Mouse (Mus musculus): Measurements from ENCODE around the gene Psma3. TPM values are rescaled to one million over a fixed set of nuclear protein-coding genes. Genes with fewer than 3 reads are reported as not detected.

Psma3 gene
- total RNA-seq (2014; rRNA removed): 207 and 225 TPM in 2 replicates
- polyA plus RNA-seq (2015; fragmentation: Nextera tagmentation; extraction: Ambion mirVana): 605 and 698 TPM in 2 replicates

GRCm38 (mm10) chr12:70974441-70975266, at the start of gene Psma3:
Gene Psma3 (plus strand): TSS chr12:70974621.
- WGBS: under 1% methylated on average over 71 of the region's 71 CpGs
- peak; percentile 97 for DNase-seq
- Histone ChIP-seq H3K27me3 (ENCODE audit: insufficient read depth, low read length) (no peaks in the 10 kb centered on the region), H3K9me3 (ENCODE audit: low read length) (no peaks in the 10 kb centered on the region), H3K4me3 (ENCODE audit: low read depth, low read length) (peak within 1 kb of the TSS; percentile 99), H3K4me2 (ENCODE audit: low read depth) (peak within 1 kb of the TSS; percentile 69), H3K4me1 (ENCODE audit: insufficient read depth) (peaks cover 6% of the 10 kb centered on the region; the same call in 1 of the 2 replicates), H3K27ac (ENCODE audit: low read depth, low read length) (peak within 1 kb of the TSS; percentile 97), H3K9ac (peak within 1 kb of the TSS; percentile 99), H3K36me3 (ENCODE audit: insufficient read depth) (peaks cover 10% of the 10 kb centered on the region)
- peak; percentile 37 for TF ChIP-seq CTCF (IDR thresholded peaks at IDR 0.05; ENCODE audit: low read depth)
- peak; percentile 99 for ATAC-seq

GRCm38 (mm10) chr12:70929781-70930180, 44.6 kb upstream of the Psma3 start:
- Histone ChIP-seq H3K4me1 (ENCODE audit: insufficient read depth) (no peaks in the 10 kb centered on the region), H3K9me3 (ENCODE audit: low read length) (no peaks in the 10 kb centered on the region), H3K9ac (no peak overlapping the region), H3K27ac (ENCODE audit: low read depth, low read length) (no peak overlapping the region), H3K36me3 (ENCODE audit: insufficient read depth) (no peaks in the 10 kb centered on the region), H3K4me3 (ENCODE audit: low read depth, low read length) (no peak overlapping the region), H3K27me3 (ENCODE audit: insufficient read depth, low read length) (no peaks in the 10 kb centered on the region), H3K4me2 (ENCODE audit: low read depth) (no peak overlapping the region)
- no peak for TF ChIP-seq CTCF (IDR thresholded peaks at IDR 0.05; ENCODE audit: low read depth)
- DNase-seq (no peak), ATAC-seq (no peak)
- WGBS: 85% methylated on average over 4 of the region's 4 CpGs

- DNase-seq (no peak), ATAC-seq (peak; percentile 28)
- no peak for TF ChIP-seq CTCF (IDR thresholded peaks at IDR 0.05; ENCODE audit: low read depth)
Measured at GRCm38 (mm10) chr12:70937150-70937549, 37.3 kb upstream of the Psma3 start.

GRCm38 (mm10) chr12:70937571-70938384, 36.6 kb upstream of the Psma3 start, which contains the start of gene Actr10:
Gene Actr10 (plus strand): TSS chr12:70937857.
- Histone ChIP-seq H3K9ac (peak within 1 kb of the TSS; percentile 93), H3K36me3 (ENCODE audit: insufficient read depth) (peaks cover 5% of the 10 kb centered on the region), H3K4me1 (ENCODE audit: insufficient read depth) (no peaks in the 10 kb centered on the region), H3K27ac (ENCODE audit: low read depth, low read length) (peak within 1 kb of the TSS; percentile 88), H3K27me3 (ENCODE audit: insufficient read depth, low read length) (no peaks in the 10 kb centered on the region), H3K9me3 (ENCODE audit: low read length) (no peaks in the 10 kb centered on the region), H3K4me3 (ENCODE audit: low read depth, low read length) (peak within 1 kb of the TSS; percentile 93), H3K4me2 (ENCODE audit: low read depth) (peak within 1 kb of the TSS; percentile 68)
- peak; percentile 98 for DNase-seq
- ATAC-seq: peak; percentile 99
- under 1% methylated on average over 59 of the region's 59 CpGs for WGBS
- no peak for TF ChIP-seq CTCF (IDR thresholded peaks at IDR 0.05; ENCODE audit: low read depth)

More at GRCm38 (mm10) chr12:70937150-70937549, 37.3 kb upstream of the Psma3 start:
- no peaks in the 10 kb centered on the region for H3K4me1 ChIP-seq (ENCODE audit: insufficient read depth)
- WGBS: 12% methylated on average over 8 of the region's 12 CpGs
- no peaks in the 10 kb centered on the region for H3K9me3 ChIP-seq (ENCODE audit: low read length)
- H3K27ac ChIP-seq (ENCODE audit: low read depth, low read length): peak overlapping the region; percentile 88
- H3K4me3 ChIP-seq (ENCODE audit: low read depth, low read length): peak overlapping the region; percentile 93
- peak overlapping the region; percentile 68 for H3K4me2 ChIP-seq (ENCODE audit: low read depth)
- no peaks in the 10 kb centered on the region for H3K36me3 ChIP-seq (ENCODE audit: insufficient read depth)
- H3K9ac ChIP-seq: peak overlapping the region; percentile 93
- H3K27me3 ChIP-seq (ENCODE audit: insufficient read depth, low read length): no peaks in the 10 kb centered on the region

GRCm38 (mm10) chr12:70940806-70941205, 33.6 kb upstream of the Psma3 start:
- 97% methylated on average over 7 of the region's 7 CpGs for WGBS

DNA sequence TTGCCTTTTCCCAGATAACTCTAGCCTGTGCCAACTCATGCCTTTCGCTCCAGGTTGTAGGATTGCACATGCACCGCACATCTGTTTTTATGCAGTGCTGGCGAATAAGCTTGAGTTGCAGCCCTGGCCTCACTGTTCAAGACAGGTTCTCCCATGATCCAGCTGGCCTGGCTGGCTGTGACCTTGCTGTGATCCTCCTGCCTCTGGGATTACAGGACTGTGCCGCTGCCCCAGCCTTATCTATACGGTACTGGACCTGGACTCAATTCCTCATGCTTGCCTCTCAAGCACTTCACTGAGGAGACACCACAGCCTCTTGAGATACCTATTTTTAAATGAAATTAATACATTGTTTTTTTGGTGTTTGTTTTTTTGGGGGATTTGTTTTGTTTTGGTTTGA, 30.2 kb upstream of the Psma3 start:
- H3K4me2 ChIP-seq (ENCODE audit: low read depth): no peak overlapping the region
- 95% methylated on average over 5 of the region's 5 CpGs for WGBS
- H3K9me3 ChIP-seq (ENCODE audit: low read length): no peaks in the 10 kb centered on the region
- H3K36me3 ChIP-seq (ENCODE audit: insufficient read depth): peaks cover 31% of the 10 kb centered on the region
- H3K27me3 ChIP-seq (ENCODE audit: insufficient read depth, low read length): no peaks in the 10 kb centered on the region
- H3K4me3 ChIP-seq (ENCODE audit: low read depth, low read length): no peak overlapping the region
- no peak for ATAC-seq
- H3K27ac ChIP-seq (ENCODE audit: low read depth, low read length): no peak overlapping the region
- DNase-seq: no peak
- H3K9ac ChIP-seq: no peak overlapping the region
- no peaks in the 10 kb centered on the region for H3K4me1 ChIP-seq (ENCODE audit: insufficient read depth)
- TF ChIP-seq CTCF (IDR thresholded peaks at IDR 0.05; ENCODE audit: low read depth): no peak

More at GRCm38 (mm10) chr12:70940806-70941205, 33.6 kb upstream of the Psma3 start:
- DNase-seq: no peak
- Histone ChIP-seq H3K4me1 (ENCODE audit: insufficient read depth) (no peaks in the 10 kb centered on the region), H3K36me3 (ENCODE audit: insufficient read depth) (peaks cover 15% of the 10 kb centered on the region), H3K4me3 (ENCODE audit: low read depth, low read length) (no peak overlapping the region), H3K9ac (no peak overlapping the region), H3K4me2 (ENCODE audit: low read depth) (no peak overlapping the region), H3K9me3 (ENCODE audit: low read length) (no peaks in the 10 kb centered on the region), H3K27ac (ENCODE audit: low read depth, low read length) (no peak overlapping the region), H3K27me3 (ENCODE audit: insufficient read depth, low read length) (no peaks in the 10 kb centered on the region)
- no peak for ATAC-seq
- no peak for TF ChIP-seq CTCF (IDR thresholded peaks at IDR 0.05; ENCODE audit: low read depth)
